ENCODE assay signal across 9 mouse cellular contexts in the genomic region with DNA sequence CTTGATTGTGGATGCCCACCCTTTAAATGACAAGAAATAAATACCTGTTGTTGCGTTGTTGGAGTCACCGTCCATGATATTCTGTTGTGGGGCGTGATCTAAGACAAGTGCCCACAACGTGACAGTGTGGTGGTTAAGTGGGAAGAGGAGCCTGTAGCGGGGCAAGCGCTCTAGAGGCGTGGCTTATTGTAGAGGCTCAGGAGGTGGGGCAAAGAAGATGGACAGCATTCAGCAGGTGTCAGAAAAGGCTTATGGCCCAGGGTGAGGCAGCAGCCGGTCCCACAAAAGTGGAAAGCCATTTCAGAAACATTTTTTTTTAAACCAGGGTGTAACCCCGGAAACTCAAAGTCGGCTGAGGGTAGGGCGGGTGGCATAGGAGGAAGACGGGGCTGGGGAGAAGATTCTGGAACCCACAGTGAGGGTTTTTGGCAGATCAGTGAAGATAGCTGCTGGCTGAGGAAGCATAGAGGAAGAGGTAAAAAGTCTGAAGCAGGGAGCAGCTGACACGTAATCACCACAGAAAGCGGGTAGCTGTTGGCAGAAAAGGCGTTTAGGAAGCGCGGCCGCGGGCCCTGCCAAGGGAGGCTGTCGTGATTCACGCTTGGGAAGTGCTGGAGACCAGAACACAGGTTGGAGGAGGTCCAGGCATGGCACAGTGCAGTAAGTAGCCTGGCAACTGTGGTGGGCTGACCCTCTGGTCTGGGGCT. TPM values are rescaled to one million over a fixed set of nuclear protein-coding genes. Genes with fewer than 3 reads are reported as not detected.
DNase-seq lines count a peak whose midpoint lies in the region; ATAC-seq and TF ChIP-seq lines count a peak whose summit lies in the region.
"Had no signal": no experiment of that assay in that cellular context is flagged by ENCODE, and none has a peak within 500 bp of the region (broad histone marks: within the 10 kb centered on the region; RNA-seq: fewer than 3 reads in every experiment).

No protein-coding gene starts in this region.

- DNase-seq in adrenal gland, adult (ENCODE audit: inconsistent age in 2 of 2, low spot score in 1 of 2), result peak; percentile 22 to 44
- no peak for DNase-seq in adrenal gland, adult 8-10 months
- peak; percentile 40 for DNase-seq in ovary, postnatal 36 days (ENCODE audit: low spot score)
- DNase-seq in ovary, adult 18-20 months (ENCODE audit: low spot score), result no peak
- peak; percentile 63 to 72 for DNase-seq in frontal cortex, postnatal 10 days (ENCODE audit: low spot score in 2 of 2)
- DNase-seq in layer of hippocampus, adult 11-12 months (ENCODE audit: low spot score), result peak; percentile 74
- peak; percentile 93 for DNase-seq in midbrain, postnatal 0 days (ENCODE audit: low spot score)
- peak; percentile 55 to 71 for DNase-seq in thymus, postnatal 36 days

- H3K27me3 ChIP-seq in midbrain, postnatal 0 days (ENCODE audit: insufficient read depth, low read length), result no peaks in the 10 kb centered on the region

- no peak overlapping the region for H3K9ac ChIP-seq in midbrain, postnatal 0 days (replicated peaks; ENCODE audit: low read length, poor library complexity, severe bottlenecking)
- H3K9ac ChIP-seq: lung, embryonic 14.5 days had no signal

- no peaks in the 10 kb centered on the region for H3K9me3 ChIP-seq in midbrain, postnatal 0 days (ENCODE audit: low read length)

- H3K4me2 ChIP-seq in midbrain, postnatal 0 days (ENCODE audit: low read depth, low read length, poor library complexity, severe bottlenecking), result no peak overlapping the region
- H3K4me2 ChIP-seq: lung, embryonic 14.5 days had no signal

- no peaks in the 10 kb centered on the region for H3K4me1 ChIP-seq in midbrain, postnatal 0 days (ENCODE audit: insufficient read depth, low read length)

- peak; percentile 88 for ATAC-seq in midbrain, postnatal 0 days (ENCODE audit: low FRiP score)

- H3K4me3 ChIP-seq in midbrain, postnatal 0 days (ENCODE audit: low read depth, low read length), result no peak overlapping the region

- H3K36me3 ChIP-seq in midbrain, postnatal 0 days (ENCODE audit: insufficient read depth, low read length), result no peaks in the 10 kb centered on the region

- WGBS in midbrain, postnatal 0 days, result 69% methylated on average over 21 of the region's 21 CpGs

- H3K27ac ChIP-seq in midbrain, postnatal 0 days (ENCODE audit: low read depth, low read length), result no peak overlapping the region

- TF ChIP-seq CTCF in midbrain, postnatal 0 days (IDR thresholded peaks at IDR 0.05), result no peak

RNA-seq across cellular contexts. Expression of a gene that starts 12.6 kb away (rescaled TPM):
- total RNA-seq in adrenal gland, adult 8-10 months (2022), result 10 to 100 TPM; 16.8 to 37.9 (median 21.4) TPM
- total RNA-seq in midbrain, postnatal 0 days (2014; rRNA removed), result 6.4 and 9.8 TPM in 2 replicates
- 2.6 and 3.1 TPM in 2 replicates for polyA plus RNA-seq in midbrain, postnatal 0 days (2015; fragmentation: Nextera tagmentation; extraction: Ambion mirVana)

RNA-seq across cellular contexts. Expression of a gene that starts 33.9 kb away (rescaled TPM):
- total RNA-seq in adrenal gland, adult 8-10 months (2022), result under 1 TPM; 0.20 to 0.95 (median 0.52) TPM
- total RNA-seq in midbrain, postnatal 0 days (2014; rRNA removed), result 51.4 and 55.4 TPM in 2 replicates
- 43.9 and 45.7 TPM in 2 replicates for polyA plus RNA-seq in midbrain, postnatal 0 days (2015; fragmentation: Nextera tagmentation; extraction: Ambion mirVana)

Comparison
In these comparisons a context has a peak if more than half of its experiments do, and no peak if none do; other contexts are left out.
1. DNase-seq: peak in adrenal gland, adult (2 of 2), ovary, postnatal 36 days (single experiment), frontal cortex, postnatal 10 days (2 of 2), layer of hippocampus, adult 11-12 months (single experiment), midbrain, postnatal 0 days (single experiment) and thymus, postnatal 36 days (2 of 2); none in adrenal gland, adult 8-10 months (single experiment) and ovary, adult 18-20 months (single experiment).
2. RNA of a gene that starts 33.9 kb away (total RNA-seq): 51.4 to 55.4 TPM in midbrain, postnatal 0 days; 0.20 to 0.95 TPM in adrenal gland, adult 8-10 months; every median in the first group is over 10 times any median in the second.